Comparison of ENCODE assay signal across 8 mouse cellular contexts in genomic region chr10:69321519-69322035, GRCm38 (mm10). TPM values are rescaled to one million over a fixed set of nuclear protein-coding genes. Genes with fewer than 3 reads are reported as not detected.
DNase-seq lines count a peak whose midpoint lies in the region; ATAC-seq and TF ChIP-seq lines count a peak whose summit lies in the region.

No protein-coding gene starts in this region.

- no peak overlapping the region for H3K4me2 ChIP-seq in forebrain, embryonic 15.5 days (replicated peaks)
- H3K4me2 ChIP-seq in intestine, postnatal 0 days (replicated peaks; ENCODE audit: low read depth) = peak overlapping the region; percentile 63
- peak overlapping the region; percentile 34 for H3K4me2 ChIP-seq in liver, embryonic 16.5 days (ENCODE audit: low read depth, low read length)

- H3K27me3 ChIP-seq in forebrain, embryonic 15.5 days = no peaks in the 10 kb centered on the region
- H3K27me3 ChIP-seq in intestine, postnatal 0 days (replicated peaks; ENCODE audit: control insufficient read depth, insufficient read depth, low read length) = no peaks in the 10 kb centered on the region
- no peaks in the 10 kb centered on the region for H3K27me3 ChIP-seq in liver, embryonic 16.5 days (ENCODE audit: control insufficient read depth, insufficient read depth, low read depth, low read length)

- H3K9me3 ChIP-seq in forebrain, embryonic 15.5 days = no peaks in the 10 kb centered on the region
- no peaks in the 10 kb centered on the region for H3K9me3 ChIP-seq in intestine, postnatal 0 days (ENCODE audit: control insufficient read depth)
- H3K9me3 ChIP-seq in liver, embryonic 16.5 days (replicated peaks; ENCODE audit: control insufficient read depth, low read length) = no peaks in the 10 kb centered on the region

- WGBS in forebrain, embryonic 15.5 days = 57% methylated on average over 15 of the region's 15 CpGs
- WGBS in intestine, postnatal 0 days = 29% methylated on average over 15 of the region's 15 CpGs
- WGBS in liver, embryonic 16.5 days (ENCODE audit: insufficient replicate concordance) = 45% methylated on average over 15 of the region's 15 CpGs

- peaks cover 6% of the 10 kb centered on the region; the same call in 1 of the 2 replicates for H3K4me1 ChIP-seq in forebrain, embryonic 15.5 days
- H3K4me1 ChIP-seq in intestine, postnatal 0 days (replicated peaks; ENCODE audit: control insufficient read depth, insufficient read depth, low read length) = no peaks in the 10 kb centered on the region
- H3K4me1 ChIP-seq in liver, embryonic 16.5 days (ENCODE audit: control insufficient read depth, low read depth, low read length) = no peaks in the 10 kb centered on the region

- peak; percentile 32; the same call in 1 of the 2 replicates for ATAC-seq in forebrain, embryonic 15.5 days (replicated peaks)
- ATAC-seq in intestine, postnatal 0 days = peak; percentile 80
- peak; percentile 78 for ATAC-seq in liver, embryonic 16.5 days (ENCODE audit: low read depth)

- H3K36me3 ChIP-seq in forebrain, embryonic 15.5 days = no peaks in the 10 kb centered on the region
- no peaks in the 10 kb centered on the region for H3K36me3 ChIP-seq in intestine, postnatal 0 days (ENCODE audit: control insufficient read depth, insufficient read depth)
- H3K36me3 ChIP-seq in liver, embryonic 16.5 days (ENCODE audit: control insufficient read depth, insufficient read depth) = no peaks in the 10 kb centered on the region

- no peak overlapping the region for H3K27ac ChIP-seq in forebrain, embryonic 15.5 days (replicated peaks)
- H3K27ac ChIP-seq in intestine, postnatal 0 days (ENCODE audit: low read depth, low read length) = no peak overlapping the region
- H3K27ac ChIP-seq in liver, embryonic 16.5 days (ENCODE audit: low read length) = no peak overlapping the region

- DNase-seq in kidney, adult 18-20 months = peak; percentile 38
- no peak for DNase-seq in kidney, postnatal 4 days
- no peak for DNase-seq in layer of hippocampus, postnatal 25 days (ENCODE audit: extremely low spot score in 1 of 2, low spot score in 1 of 2)
- DNase-seq in MN1 (ENCODE audit: low spot score) = no peak
- DNase-seq in natural killer cell, adult 2 months (ENCODE audit: low spot score in 2 of 2) = no peak

- no peak overlapping the region for H3K9ac ChIP-seq in forebrain, embryonic 15.5 days (replicated peaks)
- H3K9ac ChIP-seq in intestine, postnatal 0 days (ENCODE audit: low read depth, low read length) = no peak overlapping the region
- no peak overlapping the region for H3K9ac ChIP-seq in liver, embryonic 16.5 days (ENCODE audit: low read depth, low read length)

- no peak overlapping the region for H3K4me3 ChIP-seq in forebrain, embryonic 15.5 days
- H3K4me3 ChIP-seq in intestine, postnatal 0 days (ENCODE audit: low read depth, low read length) = peak overlapping the region; percentile 33
- peak overlapping the region; percentile 30; the same call in 1 of the 2 replicates for H3K4me3 ChIP-seq in liver, embryonic 16.5 days (ENCODE audit: low read depth, low read length)

- TF ChIP-seq CTCF in intestine, postnatal 0 days (IDR thresholded peaks at IDR 0.05; ENCODE audit: low read depth) = no peak

RNA-seq across cellular contexts. Expression of gene Cdk1, which starts 31.2 kb away (rescaled TPM):
- polyA plus RNA-seq in forebrain, embryonic 15.5 days (2015; fragmentation: Nextera tagmentation; extraction: Ambion mirVana) = 179 and 208 TPM in 2 replicates
- polyA plus RNA-seq in intestine, postnatal 0 days (2015; fragmentation: Nextera tagmentation; extraction: Ambion mirVana) = 100 and 133 TPM in 2 replicates
- polyA plus RNA-seq in liver, embryonic 16.5 days (2015; fragmentation: Nextera tagmentation; extraction: Ambion mirVana) = 254 and 271 TPM in 2 replicates
- total RNA-seq in layer of hippocampus, postnatal 25 days (2021) = 1 to 10 TPM in 1 of 2 experiments, under 1 TPM in 1; 0.77 to 1.1 TPM
